Mouse (Mus musculus): Measurements from ENCODE around the gene Zfp366. TPM values are rescaled to one million over a fixed set of nuclear protein-coding genes. Genes with fewer than 3 reads are reported as not detected.

The Zfp366 gene
- polyA plus RNA-seq, 1 experiment from 2014 or later = 0.53 TPM

DNA sequence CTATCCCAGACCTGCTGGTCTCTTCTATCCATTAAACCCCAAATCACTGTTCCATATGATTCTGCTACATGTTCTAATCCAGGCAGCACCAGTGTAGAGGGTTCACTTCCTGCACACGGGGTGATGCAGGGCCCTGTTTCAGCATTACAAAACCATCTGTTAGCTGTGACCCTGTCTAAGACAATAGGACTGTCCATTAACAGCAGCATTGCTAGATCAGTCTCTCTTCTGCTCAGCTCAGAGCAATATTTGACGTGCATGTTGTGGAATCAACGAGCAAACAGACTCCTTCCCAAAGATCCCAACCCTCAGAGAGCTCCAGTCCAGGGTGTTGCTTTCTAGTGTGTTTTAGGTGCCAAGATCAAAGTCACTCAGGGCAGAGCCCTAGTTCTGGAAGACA lies 5.0 kb downstream of the Zfp366 start:
- no peak for DNase-seq (ENCODE audit: low spot score)
- Histone ChIP-seq H3K9me3 (ENCODE audit: control insufficient read depth, low read length) (no peaks in the 10 kb centered on the region), H3K27me3 (ENCODE audit: control insufficient read depth, insufficient read depth, low read length) (no peaks in the 10 kb centered on the region), H3K4me2 (ENCODE audit: low read depth, severe bottlenecking) (no peak overlapping the region), H3K4me1 (ENCODE audit: control insufficient read depth, insufficient read depth, low read length) (no peaks in the 10 kb centered on the region), H3K9ac (ENCODE audit: low read length) (no peak overlapping the region), H3K4me3 (ENCODE audit: low read depth, low read length) (no peak overlapping the region), H3K27ac (replicated peaks; ENCODE audit: low read depth, low read length) (no peak overlapping the region), H3K36me3 (ENCODE audit: control insufficient read depth, insufficient read depth, low read length) (no peaks in the 10 kb centered on the region)
- WGBS = 81% methylated on average over 3 of the region's 3 CpGs
- no peak for ATAC-seq (ENCODE audit: insufficient number of reproducible peaks, low FRiP score, low TSS enrichment, low read depth)

DNA sequence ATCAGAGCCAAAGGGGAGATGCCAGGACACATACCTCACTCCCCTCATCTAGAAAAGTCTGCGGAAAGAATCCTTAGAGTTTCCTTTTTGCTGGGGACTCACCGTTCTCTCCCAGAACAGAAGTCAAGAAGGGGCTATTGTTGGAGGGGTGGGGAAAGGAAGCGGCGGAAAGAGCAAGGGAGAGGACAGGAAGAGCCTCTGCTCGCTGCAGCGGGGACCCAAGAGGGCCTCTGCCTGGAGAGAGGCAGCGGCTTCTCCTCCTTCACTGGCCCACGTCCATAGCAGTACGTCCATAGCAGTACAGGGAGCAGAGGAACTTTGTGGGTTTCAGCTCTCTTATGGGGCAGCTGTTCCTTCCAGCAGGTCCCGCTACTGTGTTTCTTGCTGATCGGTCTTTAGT lies 5.8 kb downstream of the Zfp366 start:
- Histone ChIP-seq H3K9ac (ENCODE audit: low read length) (no peak overlapping the region), H3K4me3 (ENCODE audit: low read depth, low read length) (no peak overlapping the region), H3K27ac (replicated peaks; ENCODE audit: low read depth, low read length) (no peak overlapping the region), H3K4me2 (ENCODE audit: low read depth, severe bottlenecking) (no peak overlapping the region), H3K9me3 (ENCODE audit: control insufficient read depth, low read length) (no peaks in the 10 kb centered on the region), H3K36me3 (ENCODE audit: control insufficient read depth, insufficient read depth, low read length) (no peaks in the 10 kb centered on the region), H3K4me1 (ENCODE audit: control insufficient read depth, insufficient read depth, low read length) (no peaks in the 10 kb centered on the region), H3K27me3 (ENCODE audit: control insufficient read depth, insufficient read depth, low read length) (no peaks in the 10 kb centered on the region)
- DNase-seq (ENCODE audit: low spot score) (no peak), ATAC-seq (ENCODE audit: insufficient number of reproducible peaks, low FRiP score, low TSS enrichment, low read depth) (no peak)
- WGBS = 84% methylated on average over 11 of the region's 11 CpGs

DNA sequence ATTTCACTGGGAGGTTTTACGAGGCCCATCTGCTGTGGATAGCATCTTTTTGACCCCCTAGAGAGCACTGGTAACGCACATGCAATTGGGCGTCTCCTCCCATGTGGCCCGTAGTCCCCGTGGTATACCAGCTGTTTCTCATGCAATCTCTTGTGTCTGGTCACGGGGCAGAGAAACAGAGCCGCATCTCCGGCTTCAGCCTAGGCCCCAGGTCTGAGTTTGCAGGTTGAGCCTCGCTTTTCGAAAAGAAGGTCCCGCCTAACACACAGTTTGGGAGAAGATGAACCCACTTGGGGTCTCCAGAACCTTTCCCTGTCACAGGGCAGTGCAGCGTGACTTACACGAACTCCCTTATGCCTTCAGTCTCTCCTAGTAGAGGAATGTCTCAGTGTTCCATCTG lies 6.4 kb downstream of the Zfp366 start:
- WGBS = 84% methylated on average over 13 of the region's 13 CpGs
- no peaks in the 10 kb centered on the region for H3K4me1 ChIP-seq (ENCODE audit: control insufficient read depth, insufficient read depth, low read length)

DNA sequence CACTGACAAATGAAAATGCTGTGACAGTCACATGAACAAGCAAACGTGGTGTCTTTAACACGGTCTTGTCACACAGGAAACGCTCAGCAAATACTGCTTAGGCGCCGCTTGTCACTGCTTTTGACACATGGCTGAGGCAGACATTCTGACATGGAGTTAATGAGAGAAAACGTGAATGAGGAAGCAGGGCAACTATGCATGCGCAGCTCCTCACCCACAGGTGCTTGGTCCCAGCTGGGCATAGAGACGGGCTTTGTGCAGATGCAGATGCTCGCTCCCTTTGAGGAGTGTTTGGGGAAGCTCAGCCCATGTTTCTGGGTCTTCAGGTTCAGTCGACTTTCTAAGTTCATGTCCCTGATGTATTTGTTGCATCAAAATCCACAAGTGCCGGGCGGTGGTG lies 11.7 kb downstream of the Zfp366 start:
- ATAC-seq (ENCODE audit: insufficient number of reproducible peaks, low FRiP score, low TSS enrichment, low read depth) = no peak
- WGBS = 85% methylated on average over 12 of the region's 12 CpGs

More for the DNA sequence above, 6.4 kb downstream of the Zfp366 start:
- no peak overlapping the region for H3K27ac ChIP-seq (replicated peaks; ENCODE audit: low read depth, low read length)
- H3K27me3 ChIP-seq (ENCODE audit: control insufficient read depth, insufficient read depth, low read length) = no peaks in the 10 kb centered on the region
- H3K9ac ChIP-seq (ENCODE audit: low read length) = no peak overlapping the region
- no peaks in the 10 kb centered on the region for H3K9me3 ChIP-seq (ENCODE audit: control insufficient read depth, low read length)
- no peak overlapping the region for H3K4me2 ChIP-seq (ENCODE audit: low read depth, severe bottlenecking)
- DNase-seq (ENCODE audit: low spot score) = no peak
- no peaks in the 10 kb centered on the region for H3K36me3 ChIP-seq (ENCODE audit: control insufficient read depth, insufficient read depth, low read length)
- no peak overlapping the region for H3K4me3 ChIP-seq (ENCODE audit: low read depth, low read length)
- no peak for ATAC-seq (ENCODE audit: insufficient number of reproducible peaks, low FRiP score, low TSS enrichment, low read depth)

DNA sequence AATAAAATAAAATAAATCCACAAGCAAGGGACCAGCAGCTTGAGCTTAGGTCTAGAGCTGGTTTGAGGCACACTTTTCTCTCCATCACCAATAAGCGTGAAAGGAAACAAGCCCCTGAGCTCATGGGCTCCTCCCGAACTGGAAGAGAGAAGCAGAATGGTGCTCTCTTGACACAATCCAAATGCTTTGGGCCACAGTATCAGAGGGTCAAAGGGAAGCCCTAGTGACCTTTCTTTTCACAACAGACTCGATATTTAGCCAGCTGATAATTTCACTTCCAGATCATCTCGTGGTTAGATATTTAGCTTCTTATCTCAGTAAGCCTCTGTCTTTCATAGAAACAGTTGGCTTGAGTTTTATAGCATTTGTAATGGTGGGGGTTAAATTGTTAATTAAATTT lies 12.2 kb downstream of the Zfp366 start:
- no peaks in the 10 kb centered on the region for H3K27me3 ChIP-seq (ENCODE audit: control insufficient read depth, insufficient read depth, low read length)
- no peak overlapping the region for H3K27ac ChIP-seq (replicated peaks; ENCODE audit: low read depth, low read length)
- no peaks in the 10 kb centered on the region for H3K9me3 ChIP-seq (ENCODE audit: control insufficient read depth, low read length)
- no peak overlapping the region for H3K4me3 ChIP-seq (ENCODE audit: low read depth, low read length)
- 86% methylated on average over 4 of the region's 4 CpGs for WGBS
- H3K4me2 ChIP-seq (ENCODE audit: low read depth, severe bottlenecking) = no peak overlapping the region
- no peak for ATAC-seq (ENCODE audit: insufficient number of reproducible peaks, low FRiP score, low TSS enrichment, low read depth)
- H3K36me3 ChIP-seq (ENCODE audit: control insufficient read depth, insufficient read depth, low read length) = no peaks in the 10 kb centered on the region
- H3K4me1 ChIP-seq (ENCODE audit: control insufficient read depth, insufficient read depth, low read length) = no peaks in the 10 kb centered on the region
- no peak overlapping the region for H3K9ac ChIP-seq (ENCODE audit: low read length)
- DNase-seq (ENCODE audit: low spot score) = no peak

More for the DNA sequence above, 11.7 kb downstream of the Zfp366 start:
- H3K36me3 ChIP-seq (ENCODE audit: control insufficient read depth, insufficient read depth, low read length) = no peaks in the 10 kb centered on the region
- no peak overlapping the region for H3K4me3 ChIP-seq (ENCODE audit: low read depth, low read length)
- no peak overlapping the region for H3K27ac ChIP-seq (replicated peaks; ENCODE audit: low read depth, low read length)
- no peaks in the 10 kb centered on the region for H3K4me1 ChIP-seq (ENCODE audit: control insufficient read depth, insufficient read depth, low read length)
- DNase-seq (ENCODE audit: low spot score) = no peak
- H3K27me3 ChIP-seq (ENCODE audit: control insufficient read depth, insufficient read depth, low read length) = no peaks in the 10 kb centered on the region
- H3K9me3 ChIP-seq (ENCODE audit: control insufficient read depth, low read length) = no peaks in the 10 kb centered on the region
- H3K4me2 ChIP-seq (ENCODE audit: low read depth, severe bottlenecking) = no peak overlapping the region
- H3K9ac ChIP-seq (ENCODE audit: low read length) = no peak overlapping the region

DNA sequence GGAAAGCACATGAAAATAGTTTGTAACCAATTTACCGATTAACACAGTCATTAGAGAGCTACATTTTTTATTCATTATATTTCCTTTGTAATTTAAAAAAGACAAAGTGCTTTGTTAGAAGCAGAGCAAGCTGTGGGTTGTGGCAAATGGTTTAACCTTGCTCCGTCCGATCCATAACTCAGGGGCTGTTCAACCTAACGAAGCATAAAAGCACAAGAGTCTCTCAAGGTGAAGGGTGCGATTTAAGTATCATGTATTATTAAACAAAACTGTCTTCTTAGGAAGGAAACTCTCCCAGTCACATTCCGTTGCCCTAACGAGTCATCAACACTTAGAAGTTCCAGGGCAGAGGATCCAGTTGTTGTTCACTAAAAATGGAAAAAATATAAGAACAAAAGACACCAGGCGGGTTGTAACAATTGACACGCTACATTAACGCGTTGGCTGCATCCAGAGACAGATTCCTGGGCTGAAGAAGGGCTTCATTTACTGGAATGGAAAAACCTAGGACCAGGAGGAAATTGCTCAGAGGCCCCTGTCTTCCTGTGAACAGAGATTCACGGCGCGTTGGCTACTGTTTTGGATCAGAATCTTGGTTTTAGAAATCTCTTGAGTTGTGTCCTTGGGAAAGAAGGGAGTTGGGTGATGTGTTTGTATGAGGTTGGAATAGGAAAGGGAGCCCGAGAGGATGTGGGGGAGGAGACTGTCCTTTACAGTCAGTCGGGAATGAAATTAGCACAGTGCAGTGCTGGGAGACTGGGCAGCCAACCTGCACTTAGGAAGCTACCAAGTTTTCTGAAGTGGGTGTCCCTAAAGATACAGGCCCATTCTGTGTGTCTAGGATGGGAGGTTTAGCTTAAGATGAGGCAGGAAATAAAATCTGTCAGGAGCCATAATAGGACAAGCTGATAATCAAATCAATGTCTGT lies 17.3 kb downstream of the Zfp366 start:
- no peak overlapping the region for H3K4me2 ChIP-seq (ENCODE audit: low read depth, severe bottlenecking)
- DNase-seq (ENCODE audit: low spot score) (no peak), ATAC-seq (ENCODE audit: insufficient number of reproducible peaks, low FRiP score, low TSS enrichment, low read depth) (no peak)
- H3K4me1 ChIP-seq (ENCODE audit: control insufficient read depth, insufficient read depth, low read length) = no peaks in the 10 kb centered on the region
- H3K4me3 ChIP-seq (ENCODE audit: low read depth, low read length) = no peak overlapping the region
- WGBS = 76% methylated on average over 16 of the region's 16 CpGs
- H3K27ac ChIP-seq (replicated peaks; ENCODE audit: low read depth, low read length) = no peak overlapping the region
- no peaks in the 10 kb centered on the region for H3K27me3 ChIP-seq (ENCODE audit: control insufficient read depth, insufficient read depth, low read length)
- no peak overlapping the region for H3K9ac ChIP-seq (ENCODE audit: low read length)
- H3K36me3 ChIP-seq (ENCODE audit: control insufficient read depth, insufficient read depth, low read length) = no peaks in the 10 kb centered on the region
- H3K9me3 ChIP-seq (ENCODE audit: control insufficient read depth, low read length) = no peaks in the 10 kb centered on the region

DNA sequence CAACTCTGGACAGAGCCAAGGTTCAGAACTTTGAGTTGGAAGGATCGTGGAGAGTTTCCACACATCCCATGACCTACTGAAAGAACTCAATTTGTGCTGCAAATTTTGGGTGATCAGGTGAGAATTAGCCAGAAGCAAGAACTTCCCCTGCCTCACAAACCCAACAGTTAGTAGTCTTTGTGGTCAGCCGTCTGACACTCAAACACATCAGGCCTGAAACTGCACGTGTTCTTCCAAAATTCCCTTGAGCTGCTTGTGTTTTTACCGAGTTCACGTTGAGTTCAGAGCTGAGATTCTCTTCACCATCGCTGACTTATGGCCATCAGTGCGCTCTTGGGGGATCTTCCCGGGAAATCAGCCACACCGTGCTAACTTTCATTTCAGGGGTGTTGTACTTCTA lies 22.6 kb downstream of the Zfp366 start:
- Histone ChIP-seq H3K4me2 (ENCODE audit: low read depth, severe bottlenecking) (no peak overlapping the region), H3K9ac (ENCODE audit: low read length) (no peak overlapping the region), H3K9me3 (ENCODE audit: control insufficient read depth, low read length) (no peaks in the 10 kb centered on the region), H3K27me3 (ENCODE audit: control insufficient read depth, insufficient read depth, low read length) (no peaks in the 10 kb centered on the region), H3K4me1 (ENCODE audit: control insufficient read depth, insufficient read depth, low read length) (no peaks in the 10 kb centered on the region), H3K27ac (replicated peaks; ENCODE audit: low read depth, low read length) (no peak overlapping the region), H3K36me3 (ENCODE audit: control insufficient read depth, insufficient read depth, low read length) (no peaks in the 10 kb centered on the region), H3K4me3 (ENCODE audit: low read depth, low read length) (no peak overlapping the region)
- WGBS = 91% methylated on average over 9 of the region's 9 CpGs
- no peak for ATAC-seq (ENCODE audit: insufficient number of reproducible peaks, low FRiP score, low TSS enrichment, low read depth)
- no peak for DNase-seq (ENCODE audit: low spot score)

DNA sequence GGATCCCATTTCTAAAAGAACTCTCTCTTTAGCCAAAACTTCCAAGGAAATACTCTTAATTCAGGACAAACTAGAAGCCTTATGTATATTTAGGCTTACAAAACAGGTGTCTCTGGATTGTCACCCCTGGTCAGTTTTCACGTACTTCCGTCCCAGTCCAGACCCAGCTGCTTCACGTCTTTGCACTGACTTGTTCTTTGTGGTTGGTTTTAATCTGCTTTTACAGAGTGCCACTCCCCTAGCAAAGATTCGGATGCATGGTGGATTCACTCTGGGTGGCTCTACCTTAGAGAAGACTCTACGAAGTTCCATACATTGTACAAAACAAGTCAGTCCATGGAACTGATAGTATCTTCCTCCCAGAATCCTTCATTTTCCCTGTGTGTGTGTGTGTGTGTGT lies 25.2 kb downstream of the Zfp366 start:
- Histone ChIP-seq H3K9me3 (ENCODE audit: control insufficient read depth, low read length) (no peaks in the 10 kb centered on the region), H3K27me3 (ENCODE audit: control insufficient read depth, insufficient read depth, low read length) (no peaks in the 10 kb centered on the region), H3K4me1 (ENCODE audit: control insufficient read depth, insufficient read depth, low read length) (no peaks in the 10 kb centered on the region), H3K9ac (ENCODE audit: low read length) (no peak overlapping the region), H3K36me3 (ENCODE audit: control insufficient read depth, insufficient read depth, low read length) (no peaks in the 10 kb centered on the region), H3K4me2 (ENCODE audit: low read depth, severe bottlenecking) (no peak overlapping the region), H3K27ac (replicated peaks; ENCODE audit: low read depth, low read length) (no peak overlapping the region), H3K4me3 (ENCODE audit: low read depth, low read length) (no peak overlapping the region)
- 89% methylated on average over 5 of the region's 5 CpGs for WGBS
- no peak for ATAC-seq (ENCODE audit: insufficient number of reproducible peaks, low FRiP score, low TSS enrichment, low read depth)
- DNase-seq (ENCODE audit: low spot score) = no peak

DNA sequence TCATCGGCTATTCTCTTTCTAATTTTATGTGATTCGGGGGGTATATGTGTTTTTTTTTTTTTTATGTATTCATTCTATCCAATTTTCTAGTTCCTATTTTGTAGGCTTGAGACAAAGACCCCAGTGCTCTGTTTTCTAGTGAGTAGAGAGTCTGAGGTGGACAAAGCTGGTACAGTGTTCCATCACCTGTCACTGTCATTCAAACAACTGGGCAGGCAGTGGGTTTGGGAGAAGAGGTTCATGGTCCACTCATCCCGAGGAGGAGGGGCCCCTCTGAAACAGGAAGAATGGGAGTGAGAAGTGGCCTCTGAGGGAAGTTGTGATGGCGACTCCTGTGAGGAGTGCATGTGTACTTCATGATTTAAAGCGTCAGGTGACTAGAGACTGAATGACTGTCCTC lies 26.2 kb downstream of the Zfp366 start:
- H3K9me3 ChIP-seq (ENCODE audit: control insufficient read depth, low read length) = no peaks in the 10 kb centered on the region
- DNase-seq (ENCODE audit: low spot score) (no peak), ATAC-seq (ENCODE audit: insufficient number of reproducible peaks, low FRiP score, low TSS enrichment, low read depth) (no peak)
- no peaks in the 10 kb centered on the region for H3K36me3 ChIP-seq (ENCODE audit: control insufficient read depth, insufficient read depth, low read length)
- no peak overlapping the region for H3K4me3 ChIP-seq (ENCODE audit: low read depth, low read length)
- 86% methylated on average over 5 of the region's 5 CpGs for WGBS
- no peak overlapping the region for H3K4me2 ChIP-seq (ENCODE audit: low read depth, severe bottlenecking)
- no peak overlapping the region for H3K27ac ChIP-seq (replicated peaks; ENCODE audit: low read depth, low read length)
- H3K9ac ChIP-seq (ENCODE audit: low read length) = no peak overlapping the region
- H3K4me1 ChIP-seq (ENCODE audit: control insufficient read depth, insufficient read depth, low read length) = no peaks in the 10 kb centered on the region
- H3K27me3 ChIP-seq (ENCODE audit: control insufficient read depth, insufficient read depth, low read length) = no peaks in the 10 kb centered on the region

Measured in limb, embryonic 11.5 days (tissue).